Mouse (Mus musculus): ENCODE data around the gene Suox.

- TF ChIP-seq POLR2A (IDR thresholded peaks at IDR 0.05; ENCODE audit: control insufficient read depth, low read depth, low read length), result no peak
- no peak for TF ChIP-seq CTCF (IDR thresholded peaks at IDR 0.05; ENCODE audit: control insufficient read depth, insufficient read depth, insufficient replicate concordance, low read depth, low read length)
Measured at GRCm38 (mm10) chr10:128671148-128671547, 2.7 kb downstream of the Suox start.

All from testis, adult 2 months (tissue).